Mouse (Mus musculus) CH12.LX (cell line): Measurements from ENCODE around the gene Hmcn1. TPM values are rescaled to one million over a fixed set of nuclear protein-coding genes. Genes with fewer than 3 reads are reported as not detected.

Experiments
- DNase-seq: peaks from one replicate; pipeline ENCODE4 v3.0.0-alpha.2; 2013; ENCODE audit errors: extremely low read depth
- H3K27ac ChIP-seq: 2 replicates; pipeline ENCODE4 v1.5.1; 2012; ENCODE audit warnings: low read depth, mild to moderate bottlenecking, control low read depth, moderate library complexity; ENCODE audit not compliant: insufficient read depth
- H3K27me3 ChIP-seq: replicated peaks from 2 replicates; pipeline ENCODE3; 2012; ENCODE audit warnings: inconsistent platforms
- H3K36me3 ChIP-seq, 2 experiments: replicated peaks in 1 of 2; 2 replicates each; pipeline versions ENCODE3 to v1.6.1; 2012; ENCODE audit warnings: inconsistent platforms in 1 of 2, low read length in 1 of 2, mild to moderate bottlenecking in 1 of 2, mixed read lengths in 1 of 2, moderate library complexity in 1 of 2; ENCODE audit not compliant: control insufficient read depth in 1 of 2, insufficient read depth in 1 of 2
- H3K4me1 ChIP-seq, 2 experiments: 2 replicates each; pipeline ENCODE4 v1.6.1; 2012; ENCODE audit warnings: inconsistent platforms in 1 of 2, moderate library complexity in 1 of 2; ENCODE audit not compliant: insufficient read depth in 2 of 2, control insufficient read depth in 1 of 2
- H3K4me2 ChIP-seq: 2 replicates; pipeline ENCODE4 v1.6.1; 2012; ENCODE audit warnings: low read depth, mild to moderate bottlenecking, control low read depth; ENCODE audit not compliant: poor library complexity, insufficient read depth, severe bottlenecking
- H3K4me3 ChIP-seq, 3 experiments: fragments of 150-350 bp in 1 of 3; sonication (generic) in 1 of 3; replicated peaks in 1 of 3; 2 replicates each; pipeline versions ENCODE3 to v1.5.1; 2011 to 2012; ENCODE audit warnings: low read depth in 2 of 3, low read length in 2 of 3, mild to moderate bottlenecking in 2 of 3, moderate library complexity in 2 of 3, control low read depth in 1 of 3, improper control_type of control experiment in 1 of 3, inconsistent platforms in 1 of 3, mixed read lengths in 1 of 3; ENCODE audit not compliant: poor library complexity in 1 of 3
- H3K79me2 ChIP-seq: replicated peaks from 2 replicates; pipeline ENCODE4 v1.6.1; 2012; ENCODE audit warnings: mild to moderate bottlenecking, moderate library complexity; ENCODE audit not compliant: control insufficient read depth, poor library complexity, insufficient read depth, severe bottlenecking; ENCODE audit errors: extremely low read depth
- H3K9ac ChIP-seq: 2 replicates; pipeline ENCODE4 v1.6.1; 2012; ENCODE audit warnings: low read depth, mild to moderate bottlenecking, control low read depth, moderate library complexity; ENCODE audit not compliant: insufficient read depth
- H3K9me3 ChIP-seq: replicated peaks from 2 replicates; pipeline ENCODE3; 2012; ENCODE audit warnings: low read length, inconsistent platforms, mixed read lengths
- E2F4 ChIP-seq: IDR thresholded peaks from 2 replicates; pipeline ENCODE4 v1.6.1; 2011; ENCODE audit warnings: low read depth, low read length, improper control_type of control experiment; ENCODE audit not compliant: insufficient replicate concordance
- ELF1 ChIP-seq: IDR thresholded peaks from 2 replicates; pipeline ENCODE4 v1.6.1; 2014; ENCODE audit warnings: low read depth, mild to moderate bottlenecking, inconsistent platforms, low read length, improper control_type of control experiment
- EP300 ChIP-seq: IDR thresholded peaks from 2 replicates; pipeline ENCODE4 v1.6.1; 2011; ENCODE audit warnings: low read length, improper control_type of control experiment
- GABPA ChIP-seq: IDR thresholded peaks from 2 replicates; pipeline ENCODE4 v1.6.1; 2012; ENCODE audit warnings: low read depth, low read length, improper control_type of control experiment, inconsistent platforms; ENCODE audit not compliant: insufficient replicate concordance
- IRF4 ChIP-seq: IDR thresholded peaks from 2 replicates; pipeline ENCODE4 v1.6.1; 2014; ENCODE audit warnings: low read depth, mild to moderate bottlenecking, inconsistent platforms, low read length, improper control_type of control experiment
- JUN ChIP-seq: IDR thresholded peaks from 2 replicates; pipeline ENCODE4 v1.6.1; 2011; ENCODE audit warnings: low read depth, mild to moderate bottlenecking, low read length, improper control_type of control experiment, moderate library complexity; ENCODE audit not compliant: insufficient read depth
- JUND ChIP-seq: conservative IDR thresholded peaks from 2 replicates; pipeline ENCODE4 v1.6.1; 2011; ENCODE audit warnings: low read depth, low read length, improper control_type of control experiment
- MAFK ChIP-seq: IDR thresholded peaks from 2 replicates; pipeline ENCODE4 v1.6.1; 2011; ENCODE audit warnings: low read length, improper control_type of control experiment; ENCODE audit not compliant: insufficient replicate concordance
- MEF2A ChIP-seq: IDR thresholded peaks from 2 replicates; pipeline ENCODE4 v1.6.1; 2014; ENCODE audit warnings: low read depth, mild to moderate bottlenecking, inconsistent platforms, low read length, improper control_type of control experiment, borderline replicate concordance
- MXI1 ChIP-seq: IDR thresholded peaks from 2 replicates; pipeline ENCODE4 v1.6.1; 2011; ENCODE audit warnings: mild to moderate bottlenecking, low read depth, low read length, improper control_type of control experiment
- MYC ChIP-seq: IDR thresholded peaks from 2 replicates; pipeline ENCODE4 v1.6.1; 2011; ENCODE audit warnings: low read depth, mild to moderate bottlenecking, improper control_type of control experiment, low read length
- NELFE ChIP-seq: IDR thresholded peaks from 2 replicates; pipeline ENCODE4 v1.6.1; 2011; ENCODE audit warnings: low read depth, low read length, improper control_type of control experiment
- PAX5 ChIP-seq: IDR thresholded peaks from 2 replicates; pipeline ENCODE4 v1.6.1; 2012; ENCODE audit warnings: low read length, inconsistent platforms, mixed read lengths
- POLR2AphosphoS2 ChIP-seq: IDR thresholded peaks from 2 replicates; pipeline ENCODE4 v1.6.1; 2011; ENCODE audit warnings: low read depth, low read length, improper control_type of control experiment
- RAD21 ChIP-seq: IDR thresholded peaks from 2 replicates; pipeline ENCODE4 v1.6.1; 2011; ENCODE audit warnings: low read depth, mild to moderate bottlenecking, low read length, improper control_type of control experiment, moderate library complexity
- RCOR1 ChIP-seq: conservative IDR thresholded peaks from 2 replicates; pipeline ENCODE4 v1.6.1; 2012; ENCODE audit warnings: low read depth, mild to moderate bottlenecking, inconsistent platforms, low read length, improper control_type of control experiment
- SIN3A ChIP-seq: IDR thresholded peaks from 2 replicates; pipeline ENCODE4 v1.6.1; 2012; ENCODE audit warnings: low read length, improper control_type of control experiment, inconsistent platforms
- UBTF ChIP-seq: IDR thresholded peaks from 2 replicates; pipeline ENCODE4 v1.6.1; 2012; ENCODE audit warnings: low read depth, mild to moderate bottlenecking, inconsistent platforms, low read length, improper control_type of control experiment, moderate library complexity
- ZC3H11A ChIP-seq: IDR thresholded peaks from 2 replicates; pipeline ENCODE4 v1.6.1; 2012; ENCODE audit warnings: low read depth, mild to moderate bottlenecking, inconsistent platforms, low read length, improper control_type of control experiment
- ZKSCAN1 ChIP-seq: IDR thresholded peaks from 2 replicates; pipeline ENCODE4 v1.6.1; 2012; ENCODE audit warnings: low read depth, inconsistent platforms, low read length, improper control_type of control experiment, borderline replicate concordance
- ZNF384 ChIP-seq: IDR thresholded peaks from 2 replicates; pipeline ENCODE4 v1.6.1; 2012; ENCODE audit warnings: low read depth, low read length, improper control_type of control experiment, inconsistent platforms
- dilution Hi-C: fragments of 300-500 bp; cut with MboI; formaldehyde crosslinking; loops from 2 replicates; pipeline ENCODE4 v1.14.3; 2020; ENCODE audit warnings: low sequenced_read_pairs; ENCODE audit not compliant: extremely low pct_unique_long_range_greater_than_20kb, extremely low pct_ligation_motif_present
- in situ Hi-C: fragments of 300-500 bp; cut with MboI; formaldehyde crosslinking; loops from 3 replicates; pipeline ENCODE4 v1.14.3; 2019; ENCODE audit warnings: low sequenced_read_pairs, low pct_ligation_motif_present, low pct_unique_long_range_greater_than_20kb, mixed read lengths
- polyA plus RNA-seq: library from polyadenylated mRNA; unstranded; fragments of >175 nt; gene quantifications from 2 replicates; pipeline ENCODE4 v1.2.1, GENCODE M21; 2012; ENCODE audit warnings: low read depth; ENCODE audit not compliant: insufficient read length
- total RNA-seq, 2 experiments: library from RNA; depleted of rRNA; stranded (reverse); fragments of 300-350 nt in 1 of 2; fragments of >200 nt in 1 of 2; gene quantifications; 2 replicates each; pipeline ENCODE4 v1.2.3; 2012 to 2014

The Hmcn1 gene
- total and polyA plus RNA-seq, 3 experiments = under 0.01 to 0.04 (median 0.01) TPM

GRCm38 (mm10) chr1:150697749-150698148, 295.5 kb downstream of the Hmcn1 start:
- Histone ChIP-seq H3K4me3 (no peak overlapping the region), H3K4me1 (peaks cover 0 to 18% of the 10 kb centered on the region in 2 experiments; a peak in 2 of 4 replicates), H3K4me2 (peak overlapping the region; percentile 74), H3K36me3 (no peaks in the 10 kb centered on the region), H3K9me3 (no peaks in the 10 kb centered on the region), H3K27ac (no peak overlapping the region), H3K79me2 (no peaks in the 10 kb centered on the region), H3K9ac (no peak overlapping the region), H3K27me3 (no peaks in the 10 kb centered on the region)
- in situ Hi-C loops = no loop called here
- DNase-seq = no peak
- TF ChIP-seq NELFE (no peak), ZKSCAN1 (no peak), EP300 (0 out of 2 replicates have a peak, but pooled peaks have one; percentile 23), POLR2AphosphoS2 (no peak), SIN3A (0 out of 2 replicates have a peak, but pooled peaks have one; percentile 22), RAD21 (no peak), RCOR1 (no peak), GABPA (no peak), MYC (no peak), MAFK (peak; percentile 12; the same call in 1 of the 2 replicates), ZNF384 (peak; percentile 43), JUN (peak; percentile 41; the same call in 1 of the 2 replicates), UBTF (no peak), IRF4 (peak; percentile 73), MEF2A (peak; percentile 88; the same call in 1 of the 2 replicates), JUND (peak; percentile 80)
- dilution Hi-C loops = no loop called here

GRCm38 (mm10) chr1:150682044-150682443, 311.2 kb downstream of the Hmcn1 start:
- Histone ChIP-seq H3K36me3 (no peaks in the 10 kb centered on the region), H3K27me3 (no peaks in the 10 kb centered on the region), H3K27ac (no peak overlapping the region), H3K9me3 (no peaks in the 10 kb centered on the region), H3K4me2 (no peak overlapping the region), H3K4me3 (no peak overlapping the region)
- in situ Hi-C loops (no loop called here), dilution Hi-C loops (no loop called here)
- no peak for TF ChIP-seq NELFE
- TF ChIP-seq ELF1 = no peak
- TF ChIP-seq MXI1 = no peak
- no peak for TF ChIP-seq IRF4
- TF ChIP-seq MAFK = no peak
- TF ChIP-seq PAX5 = no peak
- TF ChIP-seq JUND = no peak
- no peak for TF ChIP-seq EP300
- no peak for TF ChIP-seq ZC3H11A
- TF ChIP-seq SIN3A = no peak
- TF ChIP-seq E2F4 = no peak
- TF ChIP-seq, all 38 proteins: peak for 0
- Histone ChIP-seq H3K79me2 (no peaks in the 10 kb centered on the region), H3K4me1 (peaks cover 5 to 15% of the 10 kb centered on the region in 2 experiments), H3K9ac (no peak overlapping the region)
- no peak for DNase-seq
